Mouse (Mus musculus) E14TG2a.4 (cell line): ENCODE measurements around the gene Klhdc7b.

Experiments used
- CTCF ChIP-seq: conservative IDR thresholded peaks from 2 replicates; pipeline ENCODE4 v1.5.1; 2014; ENCODE audit warnings: low read length
- NANOG ChIP-seq: IDR thresholded peaks from 2 replicates; pipeline ENCODE4 v1.6.1; 2014; ENCODE audit warnings: borderline replicate concordance, low read length, mixed read lengths
- POU5F1 ChIP-seq: IDR thresholded peaks from 2 replicates; pipeline ENCODE4 v1.6.1; 2014; ENCODE audit warnings: low read length, borderline replicate concordance

DNA sequence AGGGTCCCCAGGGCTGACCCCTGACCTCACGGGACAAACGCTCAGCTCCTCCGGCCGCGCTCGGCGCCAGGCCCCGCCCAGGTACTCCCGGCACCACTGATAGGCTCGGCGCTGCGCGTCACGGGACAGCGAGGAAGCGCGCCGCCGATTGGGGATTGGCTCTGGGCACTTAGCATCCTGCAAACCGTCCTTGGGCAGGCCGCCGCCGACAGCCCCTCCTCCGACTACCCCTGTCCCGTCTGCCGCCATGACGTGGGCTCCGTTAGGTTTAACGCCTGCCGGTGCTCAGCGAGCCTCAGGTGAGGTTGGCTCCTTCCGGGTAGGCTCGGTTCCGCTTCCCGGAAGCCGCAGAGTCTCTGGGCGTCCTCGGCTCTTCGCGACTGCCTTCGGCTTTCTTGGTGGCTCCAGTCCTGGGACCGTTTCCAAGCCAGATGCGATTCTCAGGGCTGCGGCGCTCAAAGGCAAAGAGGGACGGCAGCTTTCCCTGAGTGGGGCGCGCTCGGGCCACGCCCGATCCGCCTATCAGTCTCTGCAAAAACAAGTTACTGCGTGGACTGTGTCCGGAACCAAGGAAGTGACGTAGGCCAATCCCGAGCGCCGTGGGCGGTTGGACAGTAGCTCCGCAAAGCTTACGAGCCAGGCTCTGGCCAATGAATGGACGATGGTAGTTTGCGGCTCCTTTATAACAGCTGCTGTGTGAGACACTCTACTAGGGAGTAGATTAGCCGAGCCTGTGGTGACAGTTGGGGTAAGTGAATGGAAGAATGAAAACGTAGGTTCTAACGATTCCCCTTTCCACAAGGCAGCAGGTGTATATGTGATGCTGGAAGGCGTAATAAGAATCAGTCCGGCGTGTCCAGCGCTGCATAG lies 44.9 kb downstream of the Klhdc7b start, which contains the start of the genes C730034F03Rik, Gm44502 and Chkb:
- TF ChIP-seq CTCF (no peak), POU5F1 (no peak), NANOG (no peak)
